Mouse (Mus musculus): ENCODE measurements at regions not wholly inside any gene's neighbourhood (a gene's known extent, or its start where the extent isn't known, plus 50 kb on each side); places are given as distances from the start of the nearest gene placed in this dataset.

DNA sequence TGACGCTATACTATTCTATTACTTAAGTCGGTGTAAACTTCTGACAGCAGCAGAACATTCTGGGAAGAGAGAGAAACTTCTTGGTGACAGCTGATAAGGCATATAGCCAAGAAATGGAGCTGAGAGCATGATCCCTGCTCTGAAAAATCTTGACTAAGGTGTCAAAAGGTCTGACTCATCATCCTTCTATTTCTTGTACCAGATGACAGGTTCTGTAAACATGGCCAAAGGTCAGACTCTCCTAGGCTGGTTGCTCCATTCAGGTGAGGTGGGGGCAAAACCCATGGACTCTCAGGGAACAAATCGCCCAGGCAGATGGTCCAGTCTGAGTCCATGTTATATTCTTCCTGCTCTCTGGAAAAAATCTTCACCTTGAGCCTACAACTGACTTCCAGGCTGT lies 283.5 kb downstream of the Lmo7 start:
- no peak for DNase-seq (ENCODE audit: low read depth, low spot score)

DNA sequence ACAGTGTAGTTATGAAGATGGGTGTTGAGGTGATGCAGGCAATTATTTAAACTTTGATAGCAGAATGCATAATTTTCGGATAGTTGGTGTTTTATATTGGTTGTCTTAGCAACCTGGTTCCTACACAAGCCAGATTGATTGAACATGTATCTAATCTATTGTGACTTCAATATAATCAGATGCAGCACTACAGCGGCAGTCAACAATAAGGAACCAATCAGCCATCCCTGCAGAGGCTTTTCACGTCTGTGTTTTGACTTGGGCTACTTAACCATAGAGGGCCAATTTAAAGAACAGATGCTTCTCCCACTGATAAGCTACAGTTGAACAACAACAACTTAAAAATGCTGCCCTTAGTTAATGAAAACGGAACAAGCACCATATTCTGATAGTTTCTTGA lies 267.8 kb downstream of the Lmo7 start:
- no peak for DNase-seq (ENCODE audit: low read depth, low spot score)

GRCm38 (mm10) chr14:101984401-101984800 lies 254.6 kb downstream of the Lmo7 start:
- DNase-seq (ENCODE audit: low read depth, low spot score): no peak
